Mouse (Mus musculus): ENCODE measurements around the gene Klhl31.

DNA sequence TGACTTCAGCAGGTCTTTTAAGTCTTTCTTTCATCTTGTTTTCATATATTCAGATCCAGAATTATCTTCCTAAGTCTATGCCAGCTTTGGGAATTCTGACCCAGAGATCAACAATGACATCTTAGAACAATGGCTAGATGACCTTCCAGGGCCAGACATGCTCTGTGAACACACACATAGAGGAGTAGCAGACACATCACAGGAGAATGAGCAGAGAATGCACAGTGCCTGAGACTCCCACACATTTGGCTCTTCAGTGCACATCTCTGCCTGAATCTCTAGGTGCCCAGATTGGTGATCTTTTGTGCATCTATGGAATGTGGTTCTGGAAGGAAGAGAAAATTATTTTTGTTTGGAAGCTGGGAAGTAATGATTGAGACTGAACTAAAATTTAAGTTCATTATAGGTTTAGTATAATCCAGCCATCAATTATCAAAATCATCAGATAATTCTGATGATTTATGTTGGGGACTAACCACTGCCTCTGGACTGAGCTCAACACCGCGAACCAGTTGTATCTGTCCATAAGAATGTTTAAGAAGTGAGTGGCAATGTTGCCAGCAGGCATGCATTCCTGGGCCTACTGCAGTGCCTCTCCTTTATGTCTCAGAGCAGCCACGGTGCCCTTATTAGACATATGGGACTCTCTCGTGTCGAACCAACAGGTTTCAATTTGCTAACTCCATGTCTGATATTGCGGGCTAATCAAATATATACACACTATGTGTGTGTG lies 12.8 kb upstream of the Klhl31 start:
- TF ChIP-seq POLR2A (IDR thresholded peaks at IDR 0.05; ENCODE audit: borderline replicate concordance, extremely low read depth, insufficient read depth, insufficient read length, poor library complexity, severe bottlenecking) (no peak), CTCF (IDR thresholded peaks at IDR 0.05; ENCODE audit: borderline replicate concordance, extremely low read depth, insufficient read depth, insufficient read length) (no peak)

Data from brain, embryonic 14.5 days (tissue).